Mouse (Mus musculus) hindbrain, embryonic 14.5 days (tissue): ENCODE results near the gene Tbc1d5. TPM values are rescaled to one million over a fixed set of nuclear protein-coding genes. Genes with fewer than 3 reads are reported as not detected.

ENCODE experiments used
- ATAC-seq: fragments of 200-750 bp; cut with Nextera tagmentation; 2 replicates; pipeline ENCODE4 v1.8.0; 2017; ENCODE audit warnings: moderate number of reproducible peaks, mild to moderate bottlenecking, moderate TSS enrichment, moderate library complexity; ENCODE audit not compliant: low FRiP score
- DNase-seq: peaks from one replicate; pipeline ENCODE4 v3.0.0-alpha.2; 2015; ENCODE audit warnings: low spot score
- H3K27ac ChIP-seq: fragments of 300-500 bp; sonication (generic); 2 replicates; pipeline ENCODE4 v1.5.1; 2014; ENCODE audit warnings: mild to moderate bottlenecking, moderate library complexity
- H3K27me3 ChIP-seq: fragments of 300-500 bp; sonication (generic); 2 replicates; pipeline ENCODE4 v1.6.1; 2014; ENCODE audit warnings: mild to moderate bottlenecking, low read length, mixed read lengths; ENCODE audit not compliant: control insufficient read depth, insufficient read depth
- H3K36me3 ChIP-seq: fragments of 300-500 bp; sonication (generic); replicated peaks from 2 replicates; pipeline ENCODE4 v1.6.1; 2014; ENCODE audit not compliant: control insufficient read depth, insufficient read depth
- H3K4me1 ChIP-seq: fragments of 300-500 bp; sonication (generic); replicated peaks from 2 replicates; pipeline ENCODE4 v1.6.1; 2014; ENCODE audit warnings: antibody characterized with exemption, low read length, mixed read lengths; ENCODE audit not compliant: control insufficient read depth, insufficient read depth
- H3K4me2 ChIP-seq: fragments of 300-500 bp; sonication (generic); replicated peaks from 2 replicates; pipeline ENCODE4 v1.6.1; 2014; ENCODE audit warnings: mild to moderate bottlenecking, moderate library complexity
- H3K4me3 ChIP-seq: fragments of 300-500 bp; sonication (generic); replicated peaks from 2 replicates; pipeline ENCODE4 v1.5.1; 2014; ENCODE audit warnings: mild to moderate bottlenecking, low read length
- H3K9ac ChIP-seq: fragments of 300-500 bp; sonication (generic); 2 replicates; pipeline ENCODE4 v1.6.1; 2014
- H3K9me3 ChIP-seq: fragments of 300-500 bp; sonication (generic); 2 replicates; pipeline ENCODE4 v1.6.1; 2016; ENCODE audit warnings: low read length; ENCODE audit not compliant: control insufficient read depth
- WGBS: fragments of 180-500 bp; shearing (Covaris S2); extraction: QIAGEN DNeasy Blood & Tissue Kit; methylation state at CpG from one replicate; pipeline ENCODE4 v1.1.7; 2014; 5-methylcytosine and 5-hydroxymethylcytosine counted together
- polyA plus RNA-seq: library from polyadenylated mRNA; unstranded; fragments of >200 nt; fragmentation: Nextera tagmentation; extraction: Ambion mirVana; gene quantifications from 2 replicates; pipeline ENCODE4 v1.2.1, GENCODE M21; 2014

Tbc1d5 gene
- 8.5 and 9.2 TPM in 2 replicates for polyA plus RNA-seq

DNA sequence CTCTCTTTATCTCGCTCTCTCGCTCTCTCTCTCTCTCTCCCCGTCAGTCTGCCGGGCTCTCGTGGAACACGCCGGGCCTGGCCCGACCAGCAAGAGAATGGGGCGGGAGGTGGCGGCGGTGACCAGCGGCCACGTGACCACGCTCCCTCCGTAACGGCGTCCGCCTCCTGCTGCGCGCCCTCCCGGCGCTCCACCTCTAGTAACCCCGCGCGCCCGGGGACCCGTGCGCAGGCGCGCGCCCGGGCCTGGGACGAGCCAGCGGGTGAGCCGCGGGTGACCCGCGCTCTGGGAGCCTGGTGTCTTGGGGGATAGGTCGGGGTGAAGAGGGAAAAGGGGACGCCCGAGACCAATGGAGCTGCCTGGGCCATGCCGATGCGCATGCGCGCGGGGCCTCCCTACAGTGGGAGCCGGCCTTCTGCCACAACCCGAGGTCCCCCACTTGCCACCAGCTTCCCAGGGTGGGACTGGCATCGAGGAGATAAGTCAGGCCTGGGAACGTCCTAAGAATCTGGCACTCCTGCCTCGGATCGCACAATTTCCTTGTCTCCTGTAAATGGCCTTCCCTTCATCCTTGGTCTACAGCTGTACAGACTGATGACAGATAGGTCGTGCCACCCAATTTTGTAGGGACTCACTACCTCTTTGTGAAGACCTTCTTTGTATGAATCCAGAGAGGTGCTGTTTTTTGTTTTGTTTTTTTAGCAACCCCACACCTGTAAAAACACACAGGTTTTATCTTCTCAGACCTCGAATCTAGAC lies at the start of gene Tbc1d5:
Gene Tbc1d5 (minus strand): TSS at position 158 of the 759 bp plus-strand sequence.
- Histone ChIP-seq H3K27ac (peak within 1 kb of the TSS; percentile 99), H3K9ac (peak within 1 kb of the TSS; percentile 99), H3K36me3 (no peaks in the 10 kb centered on the region), H3K4me1 (peaks cover 8% of the 10 kb centered on the region), H3K4me2 (peak within 1 kb of the TSS; percentile 71), H3K4me3 (peak within 1 kb of the TSS; percentile 89), H3K9me3 (no peaks in the 10 kb centered on the region), H3K27me3 (no peaks in the 10 kb centered on the region)
- peak; percentile 80 for DNase-seq
- peak; percentile 96 for ATAC-seq
- 2% methylated on average over 54 of the region's 54 CpGs for WGBS

DNA sequence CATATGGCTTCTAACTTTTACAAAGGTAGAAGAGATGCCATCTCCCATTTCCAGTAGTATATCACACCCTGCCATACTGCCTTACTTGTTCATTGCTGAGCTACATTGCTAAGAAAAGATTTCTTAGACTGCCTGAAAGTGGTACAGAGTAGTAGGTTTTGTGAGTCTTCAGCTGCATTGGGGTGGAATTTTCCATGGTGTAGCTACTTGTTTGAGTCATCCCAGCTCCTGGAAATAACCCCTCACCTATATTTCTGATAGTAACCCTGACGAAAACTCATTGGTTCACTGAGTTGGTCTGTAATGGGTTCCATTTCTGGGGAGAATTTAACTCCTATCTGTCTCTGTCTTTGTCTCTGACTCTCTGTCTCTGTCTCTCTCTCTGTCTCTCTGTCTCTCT lies 46.9 kb upstream of the Tbc1d5 start:
- 75% methylated on average over 1 of the region's 1 CpGs for WGBS
- H3K4me1 ChIP-seq, result no peaks in the 10 kb centered on the region
- H3K9ac ChIP-seq, result no peak overlapping the region
- no peak overlapping the region for H3K27ac ChIP-seq
- no peak for ATAC-seq
- H3K9me3 ChIP-seq, result no peaks in the 10 kb centered on the region
- H3K4me2 ChIP-seq, result no peak overlapping the region
- no peak for DNase-seq
- no peaks in the 10 kb centered on the region for H3K36me3 ChIP-seq
- H3K27me3 ChIP-seq, result no peaks in the 10 kb centered on the region
- no peak overlapping the region for H3K4me3 ChIP-seq

DNA sequence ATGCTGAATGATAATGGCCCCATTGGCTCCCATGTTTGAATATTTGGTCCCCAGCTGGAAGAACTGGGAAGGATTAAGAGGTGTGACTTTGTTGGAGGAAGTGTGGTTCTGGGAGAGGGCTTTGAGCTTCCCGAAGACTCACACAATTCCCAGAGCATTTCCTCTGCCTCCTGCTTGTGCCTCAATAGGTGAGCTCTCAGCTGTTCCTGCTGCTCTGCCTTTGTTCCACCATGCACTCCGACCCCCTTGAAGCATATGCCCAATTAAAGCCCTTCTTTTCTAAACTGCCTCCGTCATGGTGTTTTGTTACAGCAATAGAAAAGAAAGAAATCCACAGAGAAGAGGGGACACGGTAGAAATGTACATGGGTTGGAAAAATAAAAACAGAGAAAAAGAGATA lies 44.0 kb upstream of the Tbc1d5 start:
- Histone ChIP-seq H3K9me3 (no peaks in the 10 kb centered on the region), H3K27me3 (no peaks in the 10 kb centered on the region), H3K4me1 (no peaks in the 10 kb centered on the region), H3K4me2 (no peak overlapping the region), H3K9ac (no peak overlapping the region), H3K36me3 (no peaks in the 10 kb centered on the region), H3K4me3 (no peak overlapping the region), H3K27ac (no peak overlapping the region)
- no peak for DNase-seq
- no peak for ATAC-seq
- WGBS, result 10% methylated on average over 4 of the region's 4 CpGs

DNA sequence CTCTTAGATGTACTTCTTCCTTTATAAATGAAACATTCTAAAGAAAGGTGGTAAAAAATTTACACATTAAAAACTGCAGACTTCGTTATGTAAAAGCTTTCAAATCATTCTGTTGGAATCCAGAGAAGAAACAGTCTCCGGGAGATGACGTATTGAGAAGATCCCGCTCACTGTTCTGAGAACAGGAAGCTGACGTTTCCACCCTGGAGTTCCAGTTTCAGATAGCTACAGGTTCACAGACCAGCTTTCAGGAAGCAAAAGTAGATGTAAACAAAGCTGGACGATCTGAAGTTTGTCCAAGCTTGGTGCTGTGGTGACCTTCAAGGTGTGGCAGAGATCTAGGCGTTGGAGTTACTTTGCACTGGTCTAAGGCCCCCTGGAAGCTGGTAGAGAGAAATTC lies 41.9 kb upstream of the Tbc1d5 start:
- H3K27ac ChIP-seq, result no peak overlapping the region
- H3K4me2 ChIP-seq, result no peak overlapping the region
- no peak for ATAC-seq
- H3K36me3 ChIP-seq, result no peaks in the 10 kb centered on the region
- WGBS, result 88% methylated on average over 7 of the region's 7 CpGs
- DNase-seq, result no peak
- H3K9me3 ChIP-seq, result no peaks in the 10 kb centered on the region
- no peaks in the 10 kb centered on the region for H3K27me3 ChIP-seq
- H3K4me3 ChIP-seq, result no peak overlapping the region
- no peak overlapping the region for H3K9ac ChIP-seq
- H3K4me1 ChIP-seq, result no peaks in the 10 kb centered on the region

DNA sequence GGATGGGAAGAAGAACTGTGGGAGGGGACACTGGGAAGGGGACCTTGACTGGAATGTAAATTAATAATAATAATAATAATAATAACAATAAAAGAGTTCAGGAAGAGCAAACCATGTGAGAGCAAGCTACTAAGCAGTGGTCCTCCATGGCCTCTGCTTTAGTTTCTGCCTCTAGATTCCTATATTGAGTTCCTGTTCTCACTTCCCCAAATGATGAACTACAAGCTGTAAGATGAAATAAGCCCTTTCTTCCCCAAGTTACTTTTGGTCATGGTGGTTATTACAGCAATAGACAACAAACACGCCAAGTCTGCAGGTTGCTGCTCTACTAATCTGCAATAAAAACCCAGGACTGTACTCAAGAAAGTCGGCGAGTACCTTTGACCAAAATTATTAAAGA lies 40.7 kb upstream of the Tbc1d5 start:
- ATAC-seq (no peak), DNase-seq (no peak)
- no peaks in the 10 kb centered on the region for H3K9me3 ChIP-seq
- H3K4me2 ChIP-seq, result no peak overlapping the region
- no peak overlapping the region for H3K4me3 ChIP-seq
- no peak overlapping the region for H3K9ac ChIP-seq
- H3K27me3 ChIP-seq, result no peaks in the 10 kb centered on the region
- H3K4me1 ChIP-seq, result no peaks in the 10 kb centered on the region
- no peaks in the 10 kb centered on the region for H3K36me3 ChIP-seq
- H3K27ac ChIP-seq, result no peak overlapping the region
- 94% methylated on average over 3 of the region's 3 CpGs for WGBS

DNA sequence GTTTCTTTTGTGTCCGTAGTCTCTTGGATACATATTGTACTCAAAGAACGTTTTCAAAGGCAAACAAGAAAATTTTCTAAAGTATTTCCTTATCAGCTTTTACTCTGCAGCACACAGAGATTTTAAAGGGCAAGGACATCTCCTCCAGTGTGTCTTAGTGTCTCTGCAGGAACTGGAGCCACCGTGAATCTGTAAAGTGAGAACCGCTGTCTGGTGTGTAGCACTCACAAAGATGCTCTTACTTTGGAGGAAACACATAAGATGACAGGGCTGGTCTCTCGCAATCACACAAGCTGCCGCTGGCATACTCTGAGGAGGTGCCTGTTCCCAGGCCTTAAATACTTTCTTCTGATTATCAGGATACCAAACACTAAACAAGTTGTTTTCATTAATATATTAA lies 37.3 kb upstream of the Tbc1d5 start:
- Histone ChIP-seq H3K27me3 (no peaks in the 10 kb centered on the region), H3K4me2 (no peak overlapping the region), H3K9me3 (no peaks in the 10 kb centered on the region), H3K9ac (no peak overlapping the region), H3K27ac (no peak overlapping the region), H3K36me3 (no peaks in the 10 kb centered on the region), H3K4me3 (no peak overlapping the region), H3K4me1 (no peaks in the 10 kb centered on the region)
- DNase-seq (no peak), ATAC-seq (no peak)
- 94% methylated on average over 6 of the region's 6 CpGs for WGBS

DNA sequence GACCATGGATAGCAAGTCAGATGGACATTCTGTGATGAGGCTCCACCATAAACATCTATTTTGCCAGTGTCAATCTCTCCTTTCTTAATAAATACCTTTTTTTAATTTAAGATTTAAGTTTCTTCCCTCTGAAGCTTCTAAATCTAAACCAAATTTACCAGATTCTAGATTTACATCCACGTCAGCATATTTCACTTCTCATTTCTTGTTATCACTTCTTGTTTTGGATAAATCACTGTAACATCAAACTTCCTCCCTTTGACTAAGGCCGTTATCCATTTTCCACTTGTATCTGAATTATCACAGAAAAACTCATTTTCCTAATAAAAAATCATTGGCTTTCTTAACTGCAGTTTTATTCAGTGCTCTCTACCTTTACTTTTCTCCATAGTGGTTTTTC lies 30.4 kb upstream of the Tbc1d5 start:
- Histone ChIP-seq H3K27me3 (no peaks in the 10 kb centered on the region), H3K9ac (no peak overlapping the region), H3K4me3 (no peak overlapping the region), H3K27ac (no peak overlapping the region), H3K4me2 (no peak overlapping the region), H3K36me3 (no peaks in the 10 kb centered on the region), H3K9me3 (no peaks in the 10 kb centered on the region), H3K4me1 (no peaks in the 10 kb centered on the region)
- WGBS, result 97% methylated on average over 2 of the region's 2 CpGs
- DNase-seq (no peak), ATAC-seq (no peak)

DNA sequence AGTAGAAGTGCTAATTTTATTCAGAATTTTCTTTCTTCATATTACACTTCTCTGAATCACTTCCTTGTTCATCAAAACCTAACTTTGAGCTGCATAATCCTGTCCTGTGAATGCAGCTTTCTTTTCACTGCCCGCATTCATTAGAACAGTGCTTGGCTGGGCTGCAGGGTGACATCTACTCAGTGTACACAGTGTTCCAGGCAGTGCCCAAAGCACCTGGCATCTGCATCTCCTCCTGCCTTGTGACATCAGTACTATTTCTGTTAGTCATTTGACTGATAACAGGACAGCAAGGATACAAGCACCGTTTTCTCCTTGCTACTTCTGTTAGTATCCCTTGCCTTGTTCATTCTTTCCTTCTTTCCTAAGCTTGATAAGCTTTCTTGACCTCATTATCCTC lies 25.5 kb upstream of the Tbc1d5 start:
- Histone ChIP-seq H3K4me1 (no peaks in the 10 kb centered on the region), H3K9ac (no peak overlapping the region), H3K9me3 (no peaks in the 10 kb centered on the region), H3K27ac (no peak overlapping the region), H3K36me3 (no peaks in the 10 kb centered on the region), H3K27me3 (no peaks in the 10 kb centered on the region), H3K4me2 (no peak overlapping the region), H3K4me3 (no peak overlapping the region)
- WGBS, result 87% methylated on average over 2 of the region's 2 CpGs
- DNase-seq, result no peak
- no peak for ATAC-seq

DNA sequence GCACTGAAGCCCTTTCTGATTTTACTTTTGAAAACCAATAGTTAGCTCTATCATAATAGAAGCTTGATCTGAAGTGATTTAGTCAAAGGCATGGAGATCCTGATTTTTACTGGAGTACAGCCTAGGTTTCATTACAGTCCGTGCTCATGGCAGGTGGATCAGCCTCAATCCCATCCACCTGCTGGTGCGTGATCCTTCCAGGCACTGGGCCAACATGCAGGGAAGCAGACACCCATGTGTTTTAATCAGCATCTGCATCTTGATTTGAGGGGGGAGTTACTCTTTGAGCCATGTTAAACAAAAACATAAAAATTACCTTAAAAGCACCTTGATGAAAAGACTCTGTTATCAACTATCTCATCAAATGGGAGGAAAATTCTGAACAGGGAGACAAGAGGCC lies 16.4 kb upstream of the Tbc1d5 start:
- Histone ChIP-seq H3K4me1 (no peaks in the 10 kb centered on the region), H3K4me3 (no peak overlapping the region), H3K4me2 (no peak overlapping the region), H3K9ac (no peak overlapping the region), H3K27me3 (no peaks in the 10 kb centered on the region), H3K9me3 (no peaks in the 10 kb centered on the region), H3K36me3 (no peaks in the 10 kb centered on the region), H3K27ac (no peak overlapping the region)
- WGBS, result 71% methylated on average over 2 of the region's 2 CpGs
- DNase-seq (no peak), ATAC-seq (no peak)

DNA sequence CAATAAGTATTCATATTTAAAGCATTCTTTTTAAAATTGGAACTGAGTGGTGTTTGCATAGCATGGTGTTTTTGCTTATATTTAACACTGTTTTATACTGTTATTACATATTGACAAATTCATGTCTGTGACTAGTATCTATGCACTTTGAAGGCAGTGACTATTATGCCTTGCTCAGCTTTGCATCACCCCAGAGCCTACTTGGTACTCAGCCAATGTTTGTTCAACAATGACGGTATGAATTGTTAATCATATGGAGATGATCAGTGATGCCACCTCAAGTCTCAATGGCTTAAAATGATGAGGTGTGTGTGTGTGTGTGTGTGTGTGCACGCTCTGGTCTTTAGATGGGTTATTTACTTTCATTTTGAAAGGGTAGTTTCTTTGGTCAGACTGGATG lies 15.6 kb upstream of the Tbc1d5 start:
- Histone ChIP-seq H3K27me3 (no peaks in the 10 kb centered on the region), H3K9me3 (no peaks in the 10 kb centered on the region), H3K27ac (no peak overlapping the region), H3K4me1 (no peaks in the 10 kb centered on the region), H3K36me3 (no peaks in the 10 kb centered on the region), H3K9ac (no peak overlapping the region), H3K4me3 (no peak overlapping the region), H3K4me2 (no peak overlapping the region)
- WGBS, result 82% methylated on average over 2 of the region's 2 CpGs
- ATAC-seq (no peak), DNase-seq (no peak)
